Mouse (Mus musculus) lung, postnatal 0 days (tissue): ENCODE results near the gene Elp5.

Source experiments
- CTCF ChIP-seq: IDR thresholded peaks from 2 replicates; pipeline ENCODE4 v1.5.1; 2016; ENCODE audit warnings: antibody characterized with exemption, mild to moderate bottlenecking
- EP300 ChIP-seq: IDR thresholded peaks from 2 replicates; pipeline ENCODE4 v1.6.1; 2016; ENCODE audit warnings: antibody characterized with exemption, mild to moderate bottlenecking, control low read depth

DNA sequence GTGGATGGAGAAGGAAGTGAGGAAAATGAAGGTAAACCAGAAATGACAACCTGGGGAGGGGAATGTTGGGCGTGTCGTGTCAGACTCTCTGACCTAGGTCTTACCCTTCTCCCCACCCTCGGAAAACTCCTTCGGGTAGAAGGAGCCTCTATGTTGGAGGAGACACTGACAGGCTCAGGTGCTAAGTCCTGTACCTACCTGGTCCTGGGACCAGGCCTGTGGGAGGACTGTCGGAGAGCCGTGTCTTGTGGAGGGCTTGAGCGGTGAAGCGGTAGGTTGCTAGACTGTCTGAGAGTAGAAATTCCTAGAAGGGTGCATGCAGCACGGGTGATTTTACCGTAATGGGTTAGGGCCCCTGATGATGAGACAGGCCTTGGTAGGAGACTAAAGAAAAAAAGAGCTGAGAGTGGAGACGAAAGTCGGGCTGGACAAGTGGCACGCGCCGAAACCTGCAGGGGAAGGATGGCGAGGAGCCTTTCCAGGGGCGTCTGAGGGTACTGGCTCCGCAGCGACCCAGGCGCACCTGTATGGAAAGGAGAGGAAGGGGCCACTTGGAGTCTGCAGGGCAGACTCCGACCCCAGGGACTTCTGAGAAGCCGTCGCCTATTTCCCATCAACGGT lies 17.6 kb downstream of the Elp5 start, which contains the start of gene Cldn7:
- no peak for TF ChIP-seq CTCF
- no peak for TF ChIP-seq EP300
